Mouse (Mus musculus) heart, embryonic 13.5 days (tissue): ENCODE data around the gene Taf1a. TPM values are rescaled to one million over a fixed set of nuclear protein-coding genes. Genes with fewer than 3 reads are reported as not detected.

Source experiments
- ATAC-seq: fragments of 200-750 bp; cut with Nextera tagmentation; 2 replicates; pipeline ENCODE4 v1.8.0; 2017; ENCODE audit warnings: moderate TSS enrichment; ENCODE audit not compliant: insufficient number of reproducible peaks, low FRiP score, low TSS enrichment; ENCODE audit errors: extremely low read depth
- H3K27ac ChIP-seq: fragments of 300-500 bp; sonication (generic); replicated peaks from 2 replicates; pipeline ENCODE4 v1.5.1; 2015; ENCODE audit warnings: moderate library complexity, mild to moderate bottlenecking, inconsistent platforms
- H3K27me3 ChIP-seq: fragments of 300-500 bp; sonication (generic); replicated peaks from 2 replicates; pipeline ENCODE4 v1.6.1; 2015; ENCODE audit warnings: mild to moderate bottlenecking, inconsistent platforms
- H3K36me3 ChIP-seq: fragments of 300-500 bp; sonication (generic); 2 replicates; pipeline ENCODE4 v1.6.1; 2015; ENCODE audit warnings: mild to moderate bottlenecking, inconsistent platforms
- H3K4me1 ChIP-seq: fragments of 300-500 bp; sonication (generic); 2 replicates; pipeline ENCODE4 v1.6.1; 2015; ENCODE audit warnings: inconsistent platforms
- H3K4me2 ChIP-seq: fragments of 300-500 bp; sonication (generic); 2 replicates; pipeline ENCODE4 v1.6.1; 2015; ENCODE audit warnings: inconsistent platforms, mild to moderate bottlenecking, moderate library complexity
- H3K4me3 ChIP-seq: fragments of 300-500 bp; sonication (generic); 2 replicates; pipeline ENCODE4 v1.5.1; 2015; ENCODE audit warnings: moderate library complexity, mild to moderate bottlenecking, inconsistent platforms
- H3K9ac ChIP-seq: fragments of 300-500 bp; sonication (generic); 2 replicates; pipeline ENCODE4 v1.6.1; 2015; ENCODE audit warnings: inconsistent platforms, mild to moderate bottlenecking, moderate library complexity
- H3K9me3 ChIP-seq: fragments of 300-500 bp; sonication (generic); 2 replicates; pipeline ENCODE4 v1.6.1; 2016; ENCODE audit warnings: inconsistent platforms
- WGBS: fragments of 180-500 bp; shearing (Covaris S2); methylation state at CpG from one replicate; pipeline ENCODE4 v1.1.7; 2015; ENCODE audit warnings: mixed read lengths; 5-methylcytosine and 5-hydroxymethylcytosine counted together
- polyA plus RNA-seq: library from polyadenylated mRNA; unstranded; fragments of >200 nt; fragmentation: Nextera tagmentation; extraction: Ambion mirVana; gene quantifications from 2 replicates; pipeline ENCODE4 v1.2.1, GENCODE M21; 2015

The Taf1a gene
- polyA plus RNA-seq, 1 experiment from 2014 or later: 13.8 TPM

- Histone ChIP-seq H3K4me3 (no peak within 1 kb of the TSS), H3K4me1 (no peaks in the 10 kb centered on the region), H3K9me3 (peaks cover 8% of the 10 kb centered on the region; the same call in 1 of the 2 replicates), H3K36me3 (no peaks in the 10 kb centered on the region), H3K27me3 (no peaks in the 10 kb centered on the region), H3K27ac (no peak within 1 kb of the TSS), H3K9ac (no peak within 1 kb of the TSS), H3K4me2 (no peak within 1 kb of the TSS)
- 61% methylated on average over 12 of the region's 12 CpGs for WGBS
- ATAC-seq: no peak
Measured at GRCm38 (mm10) chr1:183417873-183418272, 29.1 kb downstream of the Taf1a start, which contains the start of gene Hhipl2. Gene Hhipl2 (plus strand): TSS chr1:183418215.

- peaks cover 8% of the 10 kb centered on the region; the same call in 1 of the 2 replicates for H3K9me3 ChIP-seq
- H3K4me1 ChIP-seq: no peaks in the 10 kb centered on the region
- no peaks in the 10 kb centered on the region for H3K27me3 ChIP-seq
- no peak overlapping the region for H3K4me2 ChIP-seq
- no peak overlapping the region for H3K27ac ChIP-seq
- WGBS: 73% methylated on average over 6 of the region's 7 CpGs
- no peaks in the 10 kb centered on the region for H3K36me3 ChIP-seq
- H3K9ac ChIP-seq: no peak overlapping the region
- H3K4me3 ChIP-seq: no peak overlapping the region
- no peak for ATAC-seq
Measured at GRCm38 (mm10) chr1:183419741-183420140, 31.0 kb downstream of the Taf1a start.

GRCm38 (mm10) chr1:183420296-183420695 is 31.5 kb downstream of the Taf1a start:
- Histone ChIP-seq H3K27me3 (no peaks in the 10 kb centered on the region), H3K4me1 (no peaks in the 10 kb centered on the region), H3K9ac (no peak overlapping the region), H3K27ac (no peak overlapping the region), H3K36me3 (no peaks in the 10 kb centered on the region), H3K9me3 (peaks cover 3% of the 10 kb centered on the region; the same call in 1 of the 2 replicates), H3K4me3 (no peak overlapping the region), H3K4me2 (no peak overlapping the region)
- ATAC-seq: no peak
- 76% methylated on average over 10 of the region's 10 CpGs for WGBS

- 93% methylated on average over 7 of the region's 7 CpGs for WGBS
- no peak overlapping the region for H3K4me3 ChIP-seq
- H3K9me3 ChIP-seq: no peaks in the 10 kb centered on the region
- H3K27ac ChIP-seq: no peak overlapping the region
- H3K4me1 ChIP-seq: no peaks in the 10 kb centered on the region
- no peak overlapping the region for H3K9ac ChIP-seq
- no peak for ATAC-seq
- H3K4me2 ChIP-seq: no peak overlapping the region
- no peaks in the 10 kb centered on the region for H3K27me3 ChIP-seq
- H3K36me3 ChIP-seq: no peaks in the 10 kb centered on the region
Measured at GRCm38 (mm10) chr1:183424100-183424499, 35.3 kb downstream of the Taf1a start.

- Histone ChIP-seq H3K4me1 (peaks cover 7% of the 10 kb centered on the region), H3K36me3 (no peaks in the 10 kb centered on the region), H3K4me3 (no peak overlapping the region), H3K9me3 (no peaks in the 10 kb centered on the region), H3K27ac (no peak overlapping the region), H3K9ac (no peak overlapping the region), H3K4me2 (no peak overlapping the region), H3K27me3 (no peaks in the 10 kb centered on the region)
- WGBS: 82% methylated on average over 9 of the region's 9 CpGs
- no peak for ATAC-seq
Measured at GRCm38 (mm10) chr1:183434918-183435317, 46.1 kb downstream of the Taf1a start.

GRCm38 (mm10) chr1:183439036-183439435 is 50.3 kb downstream of the Taf1a start:
- Histone ChIP-seq H3K4me1 (peaks cover 10% of the 10 kb centered on the region), H3K27me3 (0 out of 2 replicates have a peak, but pooled peaks cover 4% of the 10 kb centered on the region), H3K9me3 (no peaks in the 10 kb centered on the region), H3K9ac (peak overlapping the region; percentile 66; the same call in 1 of the 2 replicates), H3K4me2 (peak overlapping the region; percentile 64), H3K27ac (no peak overlapping the region), H3K4me3 (peak overlapping the region; percentile 43), H3K36me3 (no peaks in the 10 kb centered on the region)
- 0 out of 2 replicates have a peak, but pooled peaks have one; percentile 24 for ATAC-seq
- 20% methylated on average over 22 of the region's 22 CpGs for WGBS

- Histone ChIP-seq H3K27me3 (peaks cover 7% of the 10 kb centered on the region; the same call in 1 of the 2 replicates), H3K27ac (no peak overlapping the region), H3K4me1 (peaks cover 10% of the 10 kb centered on the region), H3K4me3 (no peak overlapping the region), H3K4me2 (peak overlapping the region; percentile 48), H3K9me3 (peaks cover 6% of the 10 kb centered on the region; the same call in 1 of the 2 replicates), H3K9ac (peak overlapping the region; percentile 56), H3K36me3 (no peaks in the 10 kb centered on the region)
- ATAC-seq: no peak
- WGBS: 20% methylated on average over 19 of the region's 19 CpGs
Measured at GRCm38 (mm10) chr1:183442015-183442774, 53.4 kb downstream of the Taf1a start.

- 26% methylated on average over 3 of the region's 3 CpGs for WGBS
- Histone ChIP-seq H3K27ac (no peak overlapping the region), H3K4me1 (peaks cover 11% of the 10 kb centered on the region; the same call in 1 of the 2 replicates), H3K4me3 (no peak overlapping the region), H3K36me3 (no peaks in the 10 kb centered on the region), H3K27me3 (no peaks in the 10 kb centered on the region), H3K9ac (no peak overlapping the region), H3K9me3 (peaks cover 6% of the 10 kb centered on the region; the same call in 1 of the 2 replicates), H3K4me2 (no peak overlapping the region)
- no peak for ATAC-seq
Measured at GRCm38 (mm10) chr1:183453066-183453465, 64.3 kb downstream of the Taf1a start.

Other genes starting within 250 kb of the Taf1a start
- 8.8 and 9.1 TPM in 2 replicates for gene Disp1, start 167.5 kb upstream of the Taf1a start, polyA plus RNA-seq
- gene Aida, start 92.4 kb upstream of the Taf1a start, polyA plus RNA-seq: 28.3 and 29.3 TPM in 2 replicates
- gene Brox, start 91.7 kb upstream of the Taf1a start, polyA plus RNA-seq: 35.9 and 36.6 TPM in 2 replicates
- gene Mia3, start 19.4 kb upstream of the Taf1a start, polyA plus RNA-seq: 57.9 and 60.5 TPM in 2 replicates
- 0.11 TPM in 1 of 2 replicates, not detected in the other for gene Hhipl2, start 29.2 kb downstream of the Taf1a start, polyA plus RNA-seq